Mouse (Mus musculus): Measurements from ENCODE around the gene Syt16. TPM values are rescaled to one million over a fixed set of nuclear protein-coding genes. Genes with fewer than 3 reads are reported as not detected.

Gene Syt16
- total RNA-seq (2015) (not detected in 2 replicates), total RNA-seq (2017) (not detected in 2 replicates)

- no peak; the same call in 1 of the 2 replicates for ATAC-seq (replicated peaks; ENCODE audit: poor library complexity)
These were observed at the start of gene Syt16 for GRCm38 (mm10) chr12:73997297-73998127. Syt16 (plus strand) TSS chr12:73997661.

GRCm38 (mm10) chr12:73948415-73948814, 49.0 kb upstream of the Syt16 start:
- ATAC-seq (replicated peaks; ENCODE audit: poor library complexity): no peak

GRCm38 (mm10) chr12:73949318-73950058, 48.0 kb upstream of the Syt16 start:
- peak; percentile 47 for ATAC-seq (replicated peaks; ENCODE audit: poor library complexity)

- ATAC-seq (replicated peaks; ENCODE audit: poor library complexity): peak; percentile 49
These were observed 44.6 kb upstream of the Syt16 start for GRCm38 (mm10) chr12:73952879-73953278.

- peak; percentile 74 for ATAC-seq (replicated peaks; ENCODE audit: poor library complexity)
These were observed 43.9 kb upstream of the Syt16 start for GRCm38 (mm10) chr12:73953420-73954186.

- ATAC-seq (replicated peaks; ENCODE audit: poor library complexity): no peak
These were observed 42.7 kb upstream of the Syt16 start for GRCm38 (mm10) chr12:73954785-73955184.

GRCm38 (mm10) chr12:73957676-73958075, 39.8 kb upstream of the Syt16 start:
- ATAC-seq (replicated peaks; ENCODE audit: poor library complexity): no peak

- ATAC-seq (replicated peaks; ENCODE audit: poor library complexity): no peak
These were observed 38.6 kb upstream of the Syt16 start for GRCm38 (mm10) chr12:73958830-73959229.

GRCm38 (mm10) chr12:73964291-73965281, 32.9 kb upstream of the Syt16 start, which contains the start of gene Snapc1:
Snapc1 (plus strand) TSS chr12:73964481.
- peak; percentile 99 for ATAC-seq (replicated peaks; ENCODE audit: poor library complexity)

GRCm38 (mm10) chr12:73969142-73969541, 28.3 kb upstream of the Syt16 start:
- no peak for ATAC-seq (replicated peaks; ENCODE audit: poor library complexity)

- no peak for ATAC-seq (replicated peaks; ENCODE audit: poor library complexity)
These were observed 22.9 kb upstream of the Syt16 start for GRCm38 (mm10) chr12:73974584-73974983.

GRCm38 (mm10) chr12:73978144-73978543, 19.3 kb upstream of the Syt16 start:
- ATAC-seq (replicated peaks; ENCODE audit: poor library complexity): no peak

- ATAC-seq (replicated peaks; ENCODE audit: poor library complexity): no peak
These were observed 17.8 kb upstream of the Syt16 start for GRCm38 (mm10) chr12:73979667-73980066.

GRCm38 (mm10) chr12:73982533-73982932, 14.9 kb upstream of the Syt16 start:
- no peak for ATAC-seq (replicated peaks; ENCODE audit: poor library complexity)

GRCm38 (mm10) chr12:73986299-73986698, 11.2 kb upstream of the Syt16 start:
- no peak for ATAC-seq (replicated peaks; ENCODE audit: poor library complexity)

- ATAC-seq (replicated peaks; ENCODE audit: poor library complexity): no peak
These were observed 9.0 kb upstream of the Syt16 start for GRCm38 (mm10) chr12:73988393-73989008.

- peak; percentile 95 for ATAC-seq (replicated peaks; ENCODE audit: poor library complexity)
These were observed 7.9 kb upstream of the Syt16 start for GRCm38 (mm10) chr12:73989594-73989993.

GRCm38 (mm10) chr12:73996906-73997296, 560 bp upstream of the Syt16 start:
- ATAC-seq (replicated peaks; ENCODE audit: poor library complexity): no peak

GRCm38 (mm10) chr12:73998128-73998456, 631 bp downstream of the Syt16 start:
- ATAC-seq (replicated peaks; ENCODE audit: poor library complexity): no peak

GRCm38 (mm10) chr12:74002449-74002848, 5.0 kb downstream of the Syt16 start:
- no peak for ATAC-seq (replicated peaks; ENCODE audit: poor library complexity)

Data from megakaryocyte progenitor cell, adult 5-6 weeks (primary cell).